Mouse (Mus musculus) mouse trophoblast stem cell (cell line): ENCODE measurements around the gene Eif4h.

ENCODE experiments used
- in situ Hi-C, 2 experiments: fragments of 300-500 bp; cut with MseI, MboI; formaldehyde crosslinking; loops; 2 replicates in 1 of 2; 3 replicates in 1 of 2; pipeline ENCODE4 v1.15.1; 2025

Gene Eif4h

GRCm38 (mm10) chr5:134639269-134639682 is at the start of gene Eif4h:
TSS of gene Eif4h (minus strand) at chr5:134639490.
- in situ Hi-C loops, result no loop called here

- in situ Hi-C loops, result no loop called here
Observed at GRCm38 (mm10) chr5:134688718-134689284, 49.5 kb upstream of the Eif4h start.

GRCm38 (mm10) chr5:134688086-134688717 is 48.9 kb upstream of the Eif4h start, which contains the start of gene Limk1:
TSS of gene Limk1 (minus strand) at chr5:134688598.
- in situ Hi-C loops, result no loop called here

GRCm38 (mm10) chr5:134687187-134687586 is 47.9 kb upstream of the Eif4h start:
- in situ Hi-C loops, result no loop called here

- in situ Hi-C loops, result no loop called here
Observed at GRCm38 (mm10) chr5:134686541-134686940, 47.3 kb upstream of the Eif4h start.

- in situ Hi-C loops, result no loop called here
Observed at GRCm38 (mm10) chr5:134684398-134684797, 45.1 kb upstream of the Eif4h start.

GRCm38 (mm10) chr5:134683813-134684212 is 44.5 kb upstream of the Eif4h start:
- in situ Hi-C loops, result no loop called here

- in situ Hi-C loops, result no loop called here
Observed at GRCm38 (mm10) chr5:134680238-134680637, 40.9 kb upstream of the Eif4h start.

- in situ Hi-C loops, result no loop called here
Observed at GRCm38 (mm10) chr5:134678827-134679546, 39.7 kb upstream of the Eif4h start.

GRCm38 (mm10) chr5:134678031-134678430 is 38.7 kb upstream of the Eif4h start:
- in situ Hi-C loops, result no loop called here

GRCm38 (mm10) chr5:134677491-134677890 is 38.2 kb upstream of the Eif4h start:
- in situ Hi-C loops, result no loop called here

- in situ Hi-C loops, result no loop called here
Observed at GRCm38 (mm10) chr5:134675956-134676759, 36.9 kb upstream of the Eif4h start.

GRCm38 (mm10) chr5:134674977-134675376 is 35.7 kb upstream of the Eif4h start:
- in situ Hi-C loops, result no loop called here

- in situ Hi-C loops, result no loop called here
Observed at GRCm38 (mm10) chr5:134672611-134673010, 33.3 kb upstream of the Eif4h start.

GRCm38 (mm10) chr5:134672198-134672516 is 32.9 kb upstream of the Eif4h start:
- in situ Hi-C loops, result no loop called here

GRCm38 (mm10) chr5:134671335-134672197 is 32.3 kb upstream of the Eif4h start:
- in situ Hi-C loops, result no loop called here

- in situ Hi-C loops, result no loop called here
Observed at GRCm38 (mm10) chr5:134669001-134669708, 29.9 kb upstream of the Eif4h start.

- in situ Hi-C loops, result no loop called here
Observed at GRCm38 (mm10) chr5:134668495-134668894, 29.2 kb upstream of the Eif4h start.

GRCm38 (mm10) chr5:134656708-134657107 is 17.4 kb upstream of the Eif4h start:
- in situ Hi-C loops, result loop anchor here in 1 of 2 experiments (10.0 kb wide), 1 partner anchor 48 kb away; no protein-coding TSS in a partner anchor

- in situ Hi-C loops, result loop anchor here in 1 of 2 experiments (10.0 kb wide), 1 partner anchor 53 kb away; no protein-coding TSS in a partner anchor
Observed at GRCm38 (mm10) chr5:134652015-134652414, 12.7 kb upstream of the Eif4h start.
